9 mouse cellular contexts compared by ENCODE assay signal in genomic region chr6:134876795-134877194, GRCm38 (mm10). TPM values are rescaled to one million over a fixed set of nuclear protein-coding genes. Genes with fewer than 3 reads are reported as not detected.
DNase-seq lines count a peak whose midpoint lies in the region; ATAC-seq lines count a peak whose summit lies in the region.
"Had no signal": no experiment of that assay in that cellular context is flagged by ENCODE, and none has a peak within 500 bp of the region (broad histone marks: within the 10 kb centered on the region; RNA-seq: fewer than 3 reads in every experiment).

No protein-coding gene starts in this region.

- no peak overlapping the region for H3K4me2 ChIP-seq in midbrain, embryonic 14.5 days (ENCODE audit: low read length)
- H3K4me2 ChIP-seq: liver, embryonic 15.5 days had no signal

- H3K9ac ChIP-seq in midbrain, embryonic 14.5 days (replicated peaks; ENCODE audit: low read length) = no peak overlapping the region
- H3K9ac ChIP-seq: liver, embryonic 15.5 days had no signal

- no peaks in the 10 kb centered on the region for H3K27me3 ChIP-seq in midbrain, embryonic 14.5 days (ENCODE audit: control insufficient read depth, insufficient read depth, low read length)
- no peaks in the 10 kb centered on the region for H3K27me3 ChIP-seq in midbrain, embryonic 10.5 days (ENCODE audit: low read depth, poor library complexity, severe bottlenecking)
- H3K27me3 ChIP-seq: liver, embryonic 15.5 days had no signal

- peaks cover 10% of the 10 kb centered on the region for H3K4me1 ChIP-seq in midbrain, embryonic 14.5 days (ENCODE audit: control insufficient read depth, insufficient read depth, low read length)
- peaks cover 6% of the 10 kb centered on the region for H3K4me1 ChIP-seq in midbrain, embryonic 10.5 days

- 76% methylated on average over 6 of the region's 6 CpGs for WGBS in midbrain, embryonic 14.5 days
- WGBS in midbrain, embryonic 10.5 days = 82% methylated on average over 6 of the region's 6 CpGs

- H3K27ac ChIP-seq in midbrain, embryonic 14.5 days (replicated peaks; ENCODE audit: low read depth, low read length) = no peak overlapping the region
- no peak overlapping the region for H3K27ac ChIP-seq in midbrain, embryonic 10.5 days (replicated peaks)
- H3K27ac ChIP-seq: liver, embryonic 15.5 days had no signal

- H3K4me3 ChIP-seq in midbrain, embryonic 14.5 days (replicated peaks; ENCODE audit: low read depth, low read length) = no peak overlapping the region
- H3K4me3 ChIP-seq in midbrain, embryonic 10.5 days = no peak overlapping the region
- H3K4me3 ChIP-seq: liver, embryonic 15.5 days had no signal

- ATAC-seq in midbrain, embryonic 14.5 days (ENCODE audit: low FRiP score, low TSS enrichment) = no peak

- peaks cover 17% of the 10 kb centered on the region for H3K36me3 ChIP-seq in midbrain, embryonic 14.5 days (ENCODE audit: control insufficient read depth, insufficient read depth, low read length)
- H3K36me3 ChIP-seq in midbrain, embryonic 10.5 days = peaks cover 64% of the 10 kb centered on the region
- H3K36me3 ChIP-seq: liver, embryonic 15.5 days had no signal

- peak; percentile 22 for DNase-seq in adrenal gland, postnatal 14 days
- no peak for DNase-seq in adrenal gland, adult 18-20 months (ENCODE audit: low spot score in 2 of 2)
- DNase-seq in midbrain, embryonic 14.5 days = peak; percentile 23
- DNase-seq in midbrain, embryonic 10.5 days (ENCODE audit: low spot score) = no peak
- DNase-seq in induced T-regulatory cell, adult 2 months (ENCODE audit: low read depth) = peak; percentile 44
- peak; percentile 48 for DNase-seq in retina, postnatal 1 day
- no peak for DNase-seq in spleen, adult 12 weeks (ENCODE audit: low spot score)
- DNase-seq in cerebellum, adult 8-10 months = no peak

- H3K9me3 ChIP-seq in midbrain, embryonic 14.5 days (ENCODE audit: control insufficient read depth, low read length) = no peaks in the 10 kb centered on the region
- no peaks in the 10 kb centered on the region for H3K9me3 ChIP-seq in midbrain, embryonic 10.5 days (replicated peaks)
- H3K9me3 ChIP-seq: liver, embryonic 15.5 days had no signal

RNA-seq across cellular contexts. Expression of gene Gpr19, which starts 21.6 kb away (rescaled TPM):
- total RNA-seq in adrenal gland, postnatal 14 days (2021) = 10.0 and 11.8 TPM in 2 replicates
- total RNA-seq in adrenal gland, adult 18-20 months (2021) = 1 to 10 TPM; 5.3 to 6.5 TPM
- 43.0 and 46.7 TPM in 2 replicates for polyA plus RNA-seq in midbrain, embryonic 14.5 days (2014; fragmentation: Nextera tagmentation; extraction: Ambion mirVana)
- polyA plus RNA-seq in midbrain, embryonic 10.5 days (2016; fragmentation: Nextera tagmentation; extraction: Ambion mirVana) = 32.3 and 37.7 TPM in 2 replicates

RNA-seq across cellular contexts. Expression of gene Cdkn1b, which starts 43.4 kb away (rescaled TPM):
- total RNA-seq in adrenal gland, postnatal 14 days (2021) = 42.8 and 48.0 TPM in 2 replicates
- total RNA-seq in adrenal gland, adult 18-20 months (2021) = 10 to 100 TPM; 30.6 to 33.0 TPM
- polyA plus RNA-seq in midbrain, embryonic 14.5 days (2014; fragmentation: Nextera tagmentation; extraction: Ambion mirVana) = 29.9 TPM in 2 replicates
- 15.5 and 20.9 TPM in 2 replicates for polyA plus RNA-seq in midbrain, embryonic 10.5 days (2016; fragmentation: Nextera tagmentation; extraction: Ambion mirVana)

RNA-seq across cellular contexts. Expression of gene Crebl2, which starts 46.8 kb away (rescaled TPM):
- 17.2 and 21.1 TPM in 2 replicates for total RNA-seq in adrenal gland, postnatal 14 days (2021)
- total RNA-seq in adrenal gland, adult 18-20 months (2021) = 10 to 100 TPM; 29.6 to 36.7 TPM
- 3.9 and 4.3 TPM in 2 replicates for polyA plus RNA-seq in midbrain, embryonic 14.5 days (2014; fragmentation: Nextera tagmentation; extraction: Ambion mirVana)
- 1.0 and 1.3 TPM in 2 replicates for polyA plus RNA-seq in midbrain, embryonic 10.5 days (2016; fragmentation: Nextera tagmentation; extraction: Ambion mirVana)

Comparison
In these comparisons a context has a peak if more than half of its experiments do, and no peak if none do; other contexts are left out.
1. DNase-seq: peak in adrenal gland, postnatal 14 days (single experiment), midbrain, embryonic 14.5 days (single experiment), induced T-regulatory cell, adult 2 months (single experiment) and retina, postnatal 1 day (single experiment); none in adrenal gland, adult 18-20 months (0 of 2), midbrain, embryonic 10.5 days (single experiment), spleen, adult 12 weeks (single experiment) and cerebellum, adult 8-10 months (single experiment).